7 mouse cellular contexts compared by ENCODE assay signal in the genomic region with DNA sequence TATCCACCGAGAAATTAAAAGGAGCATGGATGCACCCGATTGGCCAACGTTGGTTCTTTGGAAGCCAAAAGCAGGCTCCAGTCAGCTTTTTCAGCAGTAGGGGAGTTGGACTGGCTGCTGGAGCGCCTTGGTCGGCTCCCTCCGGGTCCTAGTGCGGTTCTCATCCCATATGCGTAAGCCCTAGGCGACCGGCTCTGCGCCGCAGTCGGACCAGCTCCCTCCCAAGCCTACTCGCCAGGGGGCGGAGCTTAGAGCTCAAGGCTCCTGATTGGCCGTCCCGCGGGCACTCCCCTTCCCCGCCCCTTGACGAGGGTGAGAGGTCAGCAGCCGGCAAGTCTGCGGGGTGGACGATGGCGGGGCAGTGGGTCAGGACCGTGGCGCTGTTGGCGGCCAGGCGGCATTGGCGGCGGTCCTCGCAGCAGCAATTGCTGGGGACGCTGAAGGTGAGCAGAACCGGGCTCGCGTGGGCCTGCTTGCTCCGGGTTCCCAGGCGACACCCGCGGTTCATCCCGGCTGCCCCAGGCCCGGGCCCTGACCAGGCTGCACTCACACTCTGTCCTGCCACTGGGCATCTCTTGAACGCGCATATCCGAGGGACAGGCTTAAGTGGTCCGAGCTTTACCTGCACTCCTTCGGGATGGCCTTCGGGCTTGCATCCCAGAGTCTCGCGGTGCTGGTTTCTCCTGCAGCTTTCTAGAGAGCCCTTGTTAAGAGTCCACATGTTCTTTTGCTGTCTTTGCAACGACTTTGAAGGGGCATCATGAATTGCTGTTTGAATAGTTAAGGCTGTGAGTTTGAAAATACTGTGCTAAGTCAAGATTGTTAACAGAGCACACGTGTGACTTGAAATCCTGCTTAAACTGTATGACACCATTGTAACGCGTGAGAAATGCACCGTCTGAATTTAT. TPM values are rescaled to one million over a fixed set of nuclear protein-coding genes. Genes with fewer than 3 reads are reported as not detected.
DNase-seq lines count a peak whose midpoint lies in the region; ATAC-seq lines count a peak whose summit lies in the region.

TSS of gene Pcca (plus strand) at position 308 of the 908 bp plus-strand sequence.

- whole genome bisulfite sequencing in embryonic facial prominence, embryonic 10.5 days = 1% methylated on average over 54 of the region's 54 CpGs
- WGBS in limb, embryonic 10.5 days = 2% methylated on average over 54 of the region's 54 CpGs
- 1% methylated on average over 54 of the region's 54 CpGs for WGBS in midbrain, embryonic 13.5 days

- ATAC-seq in granulocyte monocyte progenitor cell, adult 5-6 weeks (replicated peaks; ENCODE audit: poor library complexity, severe bottlenecking) = peak; percentile 96
- peak; percentile 100 for ATAC-seq in midbrain, embryonic 13.5 days

- peak within 1 kb of the TSS; percentile 74 for H3K9ac ChIP-seq in midbrain, embryonic 13.5 days (replicated peaks)

- peaks cover 15% of the 10 kb centered on the region for H3K4me1 ChIP-seq in embryonic facial prominence, embryonic 10.5 days
- peaks cover 22% of the 10 kb centered on the region for H3K4me1 ChIP-seq in limb, embryonic 10.5 days
- H3K4me1 ChIP-seq in midbrain, embryonic 13.5 days (replicated peaks) = peaks cover 11% of the 10 kb centered on the region

- H3K4me2 ChIP-seq in midbrain, embryonic 13.5 days (replicated peaks) = peak within 1 kb of the TSS; percentile 74

- no peaks in the 10 kb centered on the region for H3K9me3 ChIP-seq in embryonic facial prominence, embryonic 10.5 days
- H3K9me3 ChIP-seq in limb, embryonic 10.5 days (replicated peaks) = no peaks in the 10 kb centered on the region
- no peaks in the 10 kb centered on the region for H3K9me3 ChIP-seq in midbrain, embryonic 13.5 days

- peak within 1 kb of the TSS; percentile 88 for H3K27ac ChIP-seq in embryonic facial prominence, embryonic 10.5 days (replicated peaks)
- peak within 1 kb of the TSS; percentile 88 for H3K27ac ChIP-seq in limb, embryonic 10.5 days
- H3K27ac ChIP-seq in midbrain, embryonic 13.5 days = peak within 1 kb of the TSS; percentile 36

- DNase-seq in adrenal gland, postnatal 10 days = peak; percentile 98
- peak; percentile 99 for DNase-seq in embryonic facial prominence, embryonic 10.5 days (ENCODE audit: low spot score)
- DNase-seq in kidney, adult 11 months = peak; percentile 99
- DNase-seq in limb, embryonic 10.5 days (ENCODE audit: low spot score) = peak; percentile 97
- DNase-seq in spleen, adult 12 weeks (ENCODE audit: low spot score) = peak; percentile 89

- no peaks in the 10 kb centered on the region for H3K36me3 ChIP-seq in embryonic facial prominence, embryonic 10.5 days (replicated peaks)
- H3K36me3 ChIP-seq in limb, embryonic 10.5 days = no peaks in the 10 kb centered on the region
- H3K36me3 ChIP-seq in midbrain, embryonic 13.5 days = no peaks in the 10 kb centered on the region

- no peaks in the 10 kb centered on the region for H3K27me3 ChIP-seq in embryonic facial prominence, embryonic 10.5 days (replicated peaks; ENCODE audit: low read depth, poor library complexity, severe bottlenecking)
- no peaks in the 10 kb centered on the region for H3K27me3 ChIP-seq in limb, embryonic 10.5 days (ENCODE audit: low read depth, poor library complexity, severe bottlenecking)
- H3K27me3 ChIP-seq in midbrain, embryonic 13.5 days = no peaks in the 10 kb centered on the region

- peak within 1 kb of the TSS; percentile 91 for H3K4me3 ChIP-seq in embryonic facial prominence, embryonic 10.5 days
- H3K4me3 ChIP-seq in limb, embryonic 10.5 days = peak within 1 kb of the TSS; percentile 77
- peak within 1 kb of the TSS; percentile 83 for H3K4me3 ChIP-seq in midbrain, embryonic 13.5 days (replicated peaks)

RNA-seq across cellular contexts. Expression of gene Pcca, which starts in this region (rescaled TPM):
- total RNA-seq in adrenal gland, postnatal 10 days (2021) = 100 to 1,000 TPM; 167 to 170 TPM
- 29.1 and 32.8 TPM in 2 replicates for polyA plus RNA-seq in embryonic facial prominence, embryonic 10.5 days (2016; fragmentation: Nextera tagmentation; extraction: Ambion mirVana)
- total RNA-seq in granulocyte monocyte progenitor cell, adult 5-6 weeks (2014; fragmentation: Nextera tagmentation) = 38.0 and 53.2 TPM in 2 replicates
- total RNA-seq in granulocyte monocyte progenitor cell, adult 5-6 weeks (2017) = 32.4 and 78.9 TPM in 2 replicates
- polyA plus RNA-seq in limb, embryonic 10.5 days (2016; fragmentation: Nextera tagmentation; extraction: Ambion mirVana) = 32.4 and 35.8 TPM in 2 replicates
- 24.2 and 27.4 TPM in 2 replicates for polyA plus RNA-seq in midbrain, embryonic 13.5 days (2015; fragmentation: Nextera tagmentation; extraction: Ambion mirVana)

Comparison
In these comparisons a context has a peak if more than half of its experiments do, and no peak if none do; other contexts are left out.
1. Peak in every context shown above with its lines: DNase-seq, ATAC-seq, H3K4me3 ChIP-seq and H3K27ac ChIP-seq.
2. H3K27ac ChIP-seq: peak in every context shown above with its lines; median percentile 88 in embryonic facial prominence, embryonic 10.5 days; 88 in limb, embryonic 10.5 days; 36 in midbrain, embryonic 13.5 days.